Mouse (Mus musculus) C2C12 (cell line): ENCODE results near the gene Cacng1. TPM values are rescaled to one million over a fixed set of nuclear protein-coding genes. Genes with fewer than 3 reads are reported as not detected.

ENCODE experiments used
- H3K27me3 ChIP-seq: one replicate; pipeline ENCODE4 v1.6.1; 2011; ENCODE audit not compliant: control insufficient read depth, insufficient read depth, insufficient read length
- H3K36me3 ChIP-seq: one replicate; pipeline ENCODE4 v1.6.1; 2011; ENCODE audit not compliant: control insufficient read depth, insufficient read depth
- H3K4me3 ChIP-seq: one replicate; pipeline ENCODE4 v1.5.1; 2011; ENCODE audit warnings: mild to moderate bottlenecking, control low read depth; ENCODE audit not compliant: poor library complexity, insufficient read depth, severe bottlenecking
- H3K79me2 ChIP-seq: one replicate; pipeline ENCODE4 v1.6.1; 2011; ENCODE audit not compliant: control insufficient read depth, insufficient read depth
- H3K79me3 ChIP-seq: one replicate; pipeline ENCODE4 v1.6.1; 2011; ENCODE audit warnings: low read depth, control low read depth
- H3ac ChIP-seq: one replicate; pipeline ENCODE3; 2011; ENCODE audit warnings: low read depth; ENCODE audit not compliant: control insufficient read depth, insufficient read length
- CEBPB ChIP-seq: IDR thresholded peaks from one replicate; pipeline ENCODE4 v1.6.1; 2011; ENCODE audit warnings: low read depth, mild to moderate bottlenecking, control low read depth, moderate library complexity
- CTCF ChIP-seq: IDR thresholded peaks from one replicate; pipeline ENCODE4 v1.5.1; 2011; ENCODE audit not compliant: control insufficient read depth, insufficient read depth, insufficient read length
- FOSL1 ChIP-seq: IDR thresholded peaks from one replicate; pipeline ENCODE4 v1.8.0; 2011; ENCODE audit warnings: mild to moderate bottlenecking, low read length; ENCODE audit not compliant: poor library complexity, insufficient read depth, severe bottlenecking
- MAX ChIP-seq: IDR thresholded peaks from one replicate; pipeline ENCODE4 v1.6.1; 2011; ENCODE audit warnings: mild to moderate bottlenecking, control low read depth
- MYOD1 ChIP-seq: IDR thresholded peaks from one replicate; pipeline ENCODE4 v1.6.1; 2011; ENCODE audit warnings: low read depth; ENCODE audit not compliant: control insufficient read depth, insufficient read length
- MYOG ChIP-seq: IDR thresholded peaks from one replicate; pipeline ENCODE4 v1.6.1; 2011; ENCODE audit not compliant: control insufficient read depth, insufficient read length; ENCODE audit errors: extremely low read depth
- USF1 ChIP-seq: IDR thresholded peaks from one replicate; pipeline ENCODE4 v1.6.1; 2011; ENCODE audit warnings: low read depth, mild to moderate bottlenecking, control low read depth, moderate library complexity
- polyA plus RNA-seq: library from polyadenylated mRNA; unstranded; fragments of >200 nt; fragmentation: generic; extraction: Trizol; gene quantifications from one replicate; pipeline ENCODE4 v1.2.1, GENCODE M21; 2012; ENCODE audit warnings: missing spikeins

The Cacng1 gene
- polyA plus RNA-seq, 1 experiment, result 158 TPM

DNA sequence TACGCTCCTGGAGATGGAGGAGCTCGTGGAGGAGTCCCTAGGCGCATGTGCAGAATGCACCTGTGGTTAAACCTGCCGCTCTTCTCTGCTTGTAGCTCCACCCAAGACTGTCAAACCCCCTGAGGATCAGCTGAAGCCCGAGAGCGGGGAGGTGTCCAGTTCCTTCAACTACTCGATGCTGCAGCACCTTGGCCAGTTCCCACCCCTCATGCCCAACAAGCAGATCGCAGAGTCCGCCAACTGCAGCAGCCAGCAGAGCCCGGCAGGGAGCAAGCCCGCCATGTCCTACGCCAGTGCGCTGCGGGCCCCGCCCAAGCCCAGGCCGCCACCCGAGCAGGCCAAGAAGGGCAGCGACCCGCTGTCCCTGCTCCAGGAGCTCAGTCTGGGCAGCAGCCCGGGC is 30.0 kb downstream of the Cacng1 start:
- Histone ChIP-seq H3K4me3 (no peak overlapping the region), H3K79me2 (no peaks in the 10 kb centered on the region), H3ac (no peak overlapping the region), H3K27me3 (no peaks in the 10 kb centered on the region), H3K79me3 (no peaks in the 10 kb centered on the region), H3K36me3 (peaks cover 13% of the 10 kb centered on the region)
- no peak for TF ChIP-seq MYOG
- TF ChIP-seq USF1, result no peak
- TF ChIP-seq CTCF, result no peak
- no peak for TF ChIP-seq CEBPB
- no peak for TF ChIP-seq MYOD1
- TF ChIP-seq MAX, result no peak
- TF ChIP-seq FOSL1, result no peak

DNA sequence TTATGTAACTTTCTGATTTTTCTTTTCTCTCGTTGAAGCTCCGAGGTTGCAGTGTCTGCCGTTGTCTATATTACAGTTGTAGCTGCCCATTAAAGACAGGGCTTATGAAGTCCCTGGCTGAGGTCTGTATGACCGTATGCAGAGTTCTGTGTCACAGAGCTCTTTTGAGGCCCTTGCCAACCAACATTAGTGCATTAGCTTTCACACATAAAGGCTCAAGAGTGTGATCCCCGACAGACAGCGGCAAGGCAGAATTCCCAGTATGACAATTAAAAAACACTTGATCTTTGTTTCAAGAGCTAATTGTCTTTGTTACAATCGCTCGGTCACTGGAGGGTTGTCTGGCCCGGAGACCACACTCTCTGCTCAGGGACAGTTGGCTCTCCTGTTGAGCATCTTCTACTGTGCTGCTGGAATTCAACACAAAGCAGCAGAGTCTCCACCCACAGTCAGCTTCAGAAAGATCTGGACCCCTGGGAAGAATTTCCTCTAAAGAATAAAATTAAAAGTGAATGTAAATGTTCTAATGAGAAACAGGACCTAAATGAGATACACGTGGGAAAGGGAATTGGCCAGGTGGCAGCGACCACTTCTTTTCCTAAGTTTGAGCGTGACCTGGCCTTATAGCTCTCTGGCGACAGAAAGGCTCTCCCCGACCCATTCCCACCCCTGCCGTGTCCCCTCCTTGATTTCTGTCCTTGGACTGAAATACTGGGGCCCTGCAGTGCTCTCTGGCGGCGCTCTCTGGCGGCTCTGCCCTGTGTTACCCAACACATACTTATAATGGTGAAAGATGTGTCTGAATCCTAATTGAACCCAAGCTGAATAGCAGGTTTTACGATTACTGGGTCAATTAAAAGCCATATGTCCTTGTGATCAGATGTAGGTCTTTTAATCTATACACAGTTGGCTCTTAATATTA is 32.5 kb downstream of the Cacng1 start:
- Histone ChIP-seq H3K36me3 (peaks cover 13% of the 10 kb centered on the region), H3K79me3 (no peaks in the 10 kb centered on the region), H3K79me2 (no peaks in the 10 kb centered on the region), H3K27me3 (no peaks in the 10 kb centered on the region), H3K4me3 (no peak overlapping the region), H3ac (no peak overlapping the region)
- TF ChIP-seq CTCF, result no peak
- TF ChIP-seq USF1, result no peak
- TF ChIP-seq MAX, result no peak
- no peak for TF ChIP-seq FOSL1
- no peak for TF ChIP-seq MYOG
- TF ChIP-seq CEBPB, result no peak
- TF ChIP-seq MYOD1, result no peak

DNA sequence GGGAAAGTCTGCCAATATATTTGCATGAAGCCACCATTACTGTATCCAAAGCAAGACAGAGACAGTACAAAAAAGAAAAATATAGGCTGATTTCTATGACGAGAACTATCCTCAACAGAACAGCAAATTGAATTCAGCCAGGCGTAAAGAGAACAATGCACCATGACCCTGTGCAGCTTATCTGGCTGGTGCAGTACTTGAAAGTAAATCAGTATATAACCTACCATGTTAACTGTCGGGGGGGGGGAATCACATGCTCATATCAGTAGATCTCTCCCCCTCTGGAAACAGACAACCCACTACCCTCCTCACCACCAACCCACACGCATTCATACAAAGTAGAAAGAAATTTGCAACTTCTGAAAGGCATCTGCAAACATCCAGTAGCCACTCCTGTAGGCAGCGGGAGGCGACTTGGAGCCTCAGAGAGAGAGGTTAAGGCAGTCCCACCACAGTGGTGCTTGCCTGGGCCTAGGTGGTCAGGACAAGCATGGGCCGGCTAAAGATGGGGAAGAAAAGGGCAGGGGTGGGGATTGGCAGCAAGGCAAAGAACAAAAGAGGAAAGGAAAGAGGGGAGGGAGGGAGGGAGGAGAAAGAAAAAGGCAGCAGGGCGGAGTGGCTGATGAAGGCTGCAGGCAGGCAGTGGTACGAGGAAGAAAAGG is 33.5 kb downstream of the Cacng1 start:
- Histone ChIP-seq H3K4me3 (no peak overlapping the region), H3K36me3 (peaks cover 8% of the 10 kb centered on the region), H3K79me3 (no peaks in the 10 kb centered on the region), H3K27me3 (no peaks in the 10 kb centered on the region), H3K79me2 (no peaks in the 10 kb centered on the region), H3ac (no peak overlapping the region)
- TF ChIP-seq CEBPB, result no peak
- TF ChIP-seq CTCF, result no peak
- TF ChIP-seq USF1, result no peak
- TF ChIP-seq MYOG, result no peak
- no peak for TF ChIP-seq FOSL1
- no peak for TF ChIP-seq MYOD1
- no peak for TF ChIP-seq MAX

DNA sequence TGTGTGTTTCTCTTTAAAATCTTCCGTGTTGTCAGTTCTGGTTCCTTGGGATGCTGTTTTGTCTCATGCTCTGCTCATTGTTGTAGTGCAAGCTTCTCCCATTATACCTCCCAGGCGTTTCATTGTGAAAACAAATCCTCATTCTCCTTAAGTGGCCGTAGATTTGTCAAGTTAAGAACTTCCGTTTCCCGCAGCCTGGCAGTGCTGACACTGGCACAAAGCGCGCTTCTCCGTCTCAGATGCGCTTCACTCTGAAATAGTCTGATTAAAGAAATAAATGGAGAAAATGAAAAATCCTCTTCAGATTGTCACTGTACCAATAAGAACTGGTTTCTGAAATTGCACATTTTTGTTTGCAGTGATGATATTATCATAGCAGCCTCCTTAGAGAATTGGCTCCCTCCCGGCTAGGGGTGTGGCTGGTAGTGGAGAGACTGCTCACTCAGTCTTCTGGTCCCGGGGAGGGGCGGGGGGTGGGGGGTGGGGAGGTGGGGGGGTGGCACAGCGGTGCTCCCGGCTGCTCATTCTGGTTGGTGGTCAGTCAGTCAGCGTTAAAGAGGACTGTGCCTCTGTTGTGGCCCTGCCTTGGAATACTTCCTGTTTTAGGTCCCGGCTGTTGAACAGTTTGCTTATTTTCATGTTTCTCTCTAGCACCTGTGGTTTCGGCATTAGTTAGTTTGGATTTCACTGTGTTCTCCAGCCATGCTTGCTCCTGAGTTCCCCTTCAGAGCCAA is 39.9 kb downstream of the Cacng1 start:
- H3K27me3 ChIP-seq, result no peaks in the 10 kb centered on the region
- no peak overlapping the region for H3K4me3 ChIP-seq
- no peak overlapping the region for H3ac ChIP-seq
- H3K36me3 ChIP-seq, result peaks cover 18% of the 10 kb centered on the region
- peaks cover 2% of the 10 kb centered on the region for H3K79me3 ChIP-seq
- TF ChIP-seq CTCF (no peak), USF1 (no peak), CEBPB (no peak)
- no peaks in the 10 kb centered on the region for H3K79me2 ChIP-seq

DNA sequence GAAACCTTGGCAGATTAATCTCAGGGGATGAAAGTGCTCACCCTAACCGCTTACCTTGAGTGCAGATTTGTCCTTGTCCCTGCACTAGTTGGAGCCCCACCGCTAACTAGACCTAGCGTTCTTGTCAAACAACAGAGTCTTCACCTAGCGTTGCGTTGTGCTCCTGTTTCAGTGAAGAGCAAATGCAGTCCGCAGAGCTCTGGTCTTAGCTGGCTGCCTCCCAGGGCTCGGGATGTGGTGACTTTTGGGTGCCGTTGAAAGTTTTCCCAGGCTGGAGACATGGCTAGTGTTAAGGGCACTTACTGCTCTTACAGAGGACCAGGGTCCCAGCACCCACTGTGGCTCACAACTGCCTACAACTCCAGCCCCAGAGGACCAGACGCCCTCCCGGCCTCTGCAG is 41.1 kb downstream of the Cacng1 start:
- no peak for TF ChIP-seq MAX
- no peak for TF ChIP-seq USF1
- TF ChIP-seq CEBPB, result no peak
- TF ChIP-seq FOSL1, result no peak
- TF ChIP-seq MYOD1, result no peak
- TF ChIP-seq MYOG, result no peak
- no peak for TF ChIP-seq CTCF
- Histone ChIP-seq H3ac (no peak overlapping the region), H3K27me3 (no peaks in the 10 kb centered on the region), H3K4me3 (no peak overlapping the region), H3K36me3 (peaks cover 26% of the 10 kb centered on the region), H3K79me2 (no peaks in the 10 kb centered on the region), H3K79me3 (peaks cover 2% of the 10 kb centered on the region)
